In the genomic region with DNA sequence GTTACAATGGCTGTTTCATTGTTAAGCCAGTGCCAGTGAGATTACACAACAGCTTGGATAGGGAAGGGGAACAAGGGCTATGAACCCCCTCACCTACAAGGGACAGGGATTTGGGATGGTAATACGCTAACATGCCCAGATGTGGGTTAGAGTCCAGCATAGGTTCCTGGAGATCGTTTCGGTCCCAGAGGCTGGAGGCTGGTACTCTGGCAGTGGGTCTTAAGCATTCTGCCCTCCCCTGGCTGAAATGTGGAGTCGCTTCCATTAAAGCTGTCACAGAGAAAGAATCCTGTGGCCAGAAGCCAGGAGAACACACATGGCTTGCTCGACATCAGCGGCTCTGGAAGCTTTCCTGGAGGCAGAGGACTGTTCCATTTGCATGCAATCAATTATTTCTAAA, we compare ENCODE assay signal across 9 mouse cellular contexts. TPM values are rescaled to one million over a fixed set of nuclear protein-coding genes. Genes with fewer than 3 reads are reported as not detected.
A peak's percentile ranks its signal among the peaks of the same experiment; 100 is the strongest.
DNase-seq lines count a peak whose midpoint lies in the region; ATAC-seq and TF ChIP-seq lines count a peak whose summit lies in the region.
"Had no signal": no experiment of that assay in that cellular context is flagged by ENCODE, and none has a peak within 500 bp of the region (broad histone marks: within the 10 kb centered on the region; RNA-seq: fewer than 3 reads in every experiment).

No protein-coding gene starts in this region.

- 48% methylated on average over 6 of the region's 6 CpGs for WGBS in midbrain, postnatal 0 days
- WGBS in midbrain, embryonic 10.5 days = 68% methylated on average over 6 of the region's 6 CpGs
- 4% methylated on average over 6 of the region's 6 CpGs for WGBS in cerebellum, adult 2 months
- WGBS in heart, embryonic 12.5 days = 31% methylated on average over 6 of the region's 6 CpGs
- WGBS in stomach, postnatal 0 days = 20% methylated on average over 6 of the region's 6 CpGs
- 64% methylated on average over 6 of the region's 6 CpGs for WGBS in midbrain, embryonic 13.5 days

- no peak for TF ChIP-seq EP300 in stomach, postnatal 0 days (optimal IDR thresholded peaks at IDR 0.05)

- no peaks in the 10 kb centered on the region for H3K36me3 ChIP-seq in midbrain, postnatal 0 days (ENCODE audit: insufficient read depth, low read length)
- H3K36me3 ChIP-seq in midbrain, embryonic 10.5 days = no peaks in the 10 kb centered on the region
- no peaks in the 10 kb centered on the region for H3K36me3 ChIP-seq in heart, embryonic 12.5 days
- no peaks in the 10 kb centered on the region for H3K36me3 ChIP-seq in stomach, postnatal 0 days (ENCODE audit: control insufficient read depth, insufficient read depth, low read length)
- no peaks in the 10 kb centered on the region for H3K36me3 ChIP-seq in midbrain, embryonic 13.5 days
- H3K36me3 ChIP-seq: limb, embryonic 15.5 days had no signal

- H3K9me3 ChIP-seq in midbrain, postnatal 0 days (ENCODE audit: low read length) = no peaks in the 10 kb centered on the region
- H3K9me3 ChIP-seq in midbrain, embryonic 10.5 days (replicated peaks) = no peaks in the 10 kb centered on the region
- H3K9me3 ChIP-seq in heart, embryonic 12.5 days (replicated peaks) = no peaks in the 10 kb centered on the region
- no peaks in the 10 kb centered on the region for H3K9me3 ChIP-seq in stomach, postnatal 0 days (ENCODE audit: control insufficient read depth, low read length)
- H3K9me3 ChIP-seq in midbrain, embryonic 13.5 days = no peaks in the 10 kb centered on the region
- H3K9me3 ChIP-seq: limb, embryonic 15.5 days had no signal

- peak overlapping the region; percentile 37; the same call in 1 of the 2 replicates for H3K4me2 ChIP-seq in midbrain, postnatal 0 days (ENCODE audit: low read depth, low read length, poor library complexity, severe bottlenecking)
- H3K4me2 ChIP-seq in heart, embryonic 12.5 days = peak overlapping the region; percentile 27
- no peak overlapping the region for H3K4me2 ChIP-seq in stomach, postnatal 0 days (replicated peaks; ENCODE audit: low read depth)
- H3K4me2 ChIP-seq in midbrain, embryonic 13.5 days (replicated peaks) = no peak overlapping the region

- no peaks in the 10 kb centered on the region; the same call in 1 of the 2 replicates for H3K4me1 ChIP-seq in midbrain, postnatal 0 days (ENCODE audit: insufficient read depth, low read length)
- H3K4me1 ChIP-seq in midbrain, embryonic 10.5 days = peaks cover 36% of the 10 kb centered on the region
- H3K4me1 ChIP-seq in cerebellum, adult 2 months (ENCODE audit: control insufficient read depth, insufficient read depth, low read length) = peaks cover 7% of the 10 kb centered on the region; the same call in 1 of the 2 replicates
- peaks cover 32% of the 10 kb centered on the region for H3K4me1 ChIP-seq in heart, embryonic 12.5 days (replicated peaks)
- H3K4me1 ChIP-seq in stomach, postnatal 0 days (replicated peaks; ENCODE audit: control insufficient read depth, insufficient read depth) = peaks cover 7% of the 10 kb centered on the region; the same call in 1 of the 2 replicates
- peaks cover 33% of the 10 kb centered on the region for H3K4me1 ChIP-seq in midbrain, embryonic 13.5 days (replicated peaks)

- H3K27me3 ChIP-seq in midbrain, postnatal 0 days (ENCODE audit: insufficient read depth, low read length) = no peaks in the 10 kb centered on the region
- H3K27me3 ChIP-seq in midbrain, embryonic 10.5 days (ENCODE audit: low read depth, poor library complexity, severe bottlenecking) = 0 out of 2 replicates have a peak, but pooled peaks cover 8% of the 10 kb centered on the region
- no peaks in the 10 kb centered on the region for H3K27me3 ChIP-seq in cerebellum, adult 2 months (ENCODE audit: control insufficient read depth, insufficient read depth, low read length)
- no peaks in the 10 kb centered on the region for H3K27me3 ChIP-seq in heart, embryonic 12.5 days (replicated peaks)
- H3K27me3 ChIP-seq in stomach, postnatal 0 days (ENCODE audit: control insufficient read depth, insufficient read depth, low read length) = no peaks in the 10 kb centered on the region
- no peaks in the 10 kb centered on the region for H3K27me3 ChIP-seq in midbrain, embryonic 13.5 days
- H3K27me3 ChIP-seq: limb, embryonic 15.5 days had no signal

- DNase-seq in midbrain, postnatal 0 days (ENCODE audit: low spot score) = peak; percentile 91
- no peak for DNase-seq in midbrain, embryonic 10.5 days (ENCODE audit: low spot score)
- DNase-seq in cerebellum, adult 2 months = peak; percentile 53 to 78
- peak; percentile 63 to 67 for DNase-seq in layer of hippocampus, postnatal 10 days (ENCODE audit: low spot score in 2 of 2)
- DNase-seq in stomach, postnatal 0 days (ENCODE audit: low spot score) = no peak
- no peak for DNase-seq in urinary bladder, postnatal 25 days (ENCODE audit: low spot score)

- ATAC-seq in midbrain, postnatal 0 days (ENCODE audit: low FRiP score) = no peak
- ATAC-seq in heart, embryonic 12.5 days (ENCODE audit: insufficient number of reproducible peaks, low FRiP score) = no peak
- ATAC-seq in stomach, postnatal 0 days (ENCODE audit: low FRiP score, low TSS enrichment) = no peak
- ATAC-seq in midbrain, embryonic 13.5 days = no peak

- H3K9ac ChIP-seq in midbrain, postnatal 0 days (replicated peaks; ENCODE audit: low read length, poor library complexity, severe bottlenecking) = no peak overlapping the region
- H3K9ac ChIP-seq in heart, embryonic 12.5 days = no peak overlapping the region
- no peak overlapping the region for H3K9ac ChIP-seq in stomach, postnatal 0 days (ENCODE audit: low read length)
- no peak overlapping the region for H3K9ac ChIP-seq in midbrain, embryonic 13.5 days (replicated peaks)
- H3K9ac ChIP-seq: limb, embryonic 15.5 days had no signal

- TF ChIP-seq CTCF in midbrain, postnatal 0 days (IDR thresholded peaks at IDR 0.05) = peak; percentile 36
- no peak for TF ChIP-seq CTCF in cerebellum, adult 2 months (IDR thresholded peaks at IDR 0.05; ENCODE audit: borderline replicate concordance, insufficient read depth, low read depth, low read length)
- TF ChIP-seq CTCF in stomach, postnatal 0 days (IDR thresholded peaks at IDR 0.05; ENCODE audit: low read depth) = peak; percentile 55

- H3K27ac ChIP-seq in midbrain, postnatal 0 days (ENCODE audit: low read depth, low read length) = no peak overlapping the region
- no peak overlapping the region for H3K27ac ChIP-seq in midbrain, embryonic 10.5 days (replicated peaks)
- H3K27ac ChIP-seq in cerebellum, adult 2 months (ENCODE audit: insufficient read depth, low read length) = no peak overlapping the region
- H3K27ac ChIP-seq in heart, embryonic 12.5 days (ENCODE audit: poor library complexity, severe bottlenecking) = 0 out of 2 replicates have a peak overlapping the region, but pooled peaks have one; percentile 25
- no peak overlapping the region for H3K27ac ChIP-seq in stomach, postnatal 0 days (replicated peaks)
- H3K27ac ChIP-seq in midbrain, embryonic 13.5 days = no peak overlapping the region; the same call in 1 of the 2 replicates

- H3K4me3 ChIP-seq in midbrain, postnatal 0 days (ENCODE audit: low read depth, low read length) = no peak overlapping the region
- no peak overlapping the region for H3K4me3 ChIP-seq in midbrain, embryonic 10.5 days
- H3K4me3 ChIP-seq in cerebellum, adult 2 months (replicated peaks; ENCODE audit: insufficient read depth, low read depth, low read length) = no peak overlapping the region
- no peak overlapping the region for H3K4me3 ChIP-seq in heart, embryonic 12.5 days
- H3K4me3 ChIP-seq in stomach, postnatal 0 days (ENCODE audit: low read depth, low read length) = no peak overlapping the region
- no peak overlapping the region for H3K4me3 ChIP-seq in midbrain, embryonic 13.5 days (replicated peaks)

- TF ChIP-seq POLR2A in cerebellum, adult 2 months (IDR thresholded peaks at IDR 0.05; ENCODE audit: borderline replicate concordance, insufficient read depth, low read length) = no peak

RNA-seq across cellular contexts. Expression of a gene that starts 1.5 kb away (rescaled TPM):
- 30.0 and 39.0 TPM in 2 replicates for total RNA-seq in midbrain, postnatal 0 days (2014; rRNA removed)
- polyA plus RNA-seq in midbrain, postnatal 0 days (2015; fragmentation: Nextera tagmentation; extraction: Ambion mirVana) = 21.5 and 26.3 TPM in 2 replicates
- polyA plus RNA-seq in midbrain, embryonic 10.5 days (2016; fragmentation: Nextera tagmentation; extraction: Ambion mirVana) = 43.5 and 54.7 TPM in 2 replicates
- 32.5 and 36.3 TPM in 2 replicates for polyA plus RNA-seq in cerebellum, adult 2 months (2012; rRNA removed)
- 36.8 and 38.5 TPM in 2 replicates for polyA plus RNA-seq in heart, embryonic 12.5 days (2016; fragmentation: Nextera tagmentation; extraction: Ambion mirVana)
- total RNA-seq in layer of hippocampus, postnatal 10 days (2021) = 100 to 1,000 TPM; 106 to 112 TPM
- 8.5 and 9.4 TPM in 2 replicates for polyA plus RNA-seq in stomach, postnatal 0 days (2015; fragmentation: Nextera tagmentation; extraction: Ambion mirVana)
- 48.7 and 51.0 TPM in 2 replicates for polyA plus RNA-seq in midbrain, embryonic 13.5 days (2015; fragmentation: Nextera tagmentation; extraction: Ambion mirVana)

RNA-seq across cellular contexts. Expression of a gene that starts 37.9 kb away (rescaled TPM):
- total RNA-seq in midbrain, postnatal 0 days (2014; rRNA removed) = 0.93 and 2.3 TPM in 2 replicates
- polyA plus RNA-seq in midbrain, postnatal 0 days (2015; fragmentation: Nextera tagmentation; extraction: Ambion mirVana) = 0.48 and 0.65 TPM in 2 replicates
- polyA plus RNA-seq in midbrain, embryonic 10.5 days (2016; fragmentation: Nextera tagmentation; extraction: Ambion mirVana) = 0.26 and 0.64 TPM in 2 replicates
- 0.25 and 0.35 TPM in 2 replicates for polyA plus RNA-seq in cerebellum, adult 2 months (2012; rRNA removed)
- polyA plus RNA-seq in heart, embryonic 12.5 days (2016; fragmentation: Nextera tagmentation; extraction: Ambion mirVana) = 0.08 and 0.20 TPM in 2 replicates
- under 1 TPM; 0.11 to 0.13 TPM for total RNA-seq in layer of hippocampus, postnatal 10 days (2021)
- polyA plus RNA-seq in stomach, postnatal 0 days (2015; fragmentation: Nextera tagmentation; extraction: Ambion mirVana) = 20.5 and 24.3 TPM in 2 replicates
- polyA plus RNA-seq in midbrain, embryonic 13.5 days (2015; fragmentation: Nextera tagmentation; extraction: Ambion mirVana) = 0.19 and 0.27 TPM in 2 replicates

Comparison
In these comparisons a context has a peak if more than half of its experiments do, and no peak if none do; other contexts are left out.
1. DNase-seq: peak in midbrain, postnatal 0 days (single experiment), cerebellum, adult 2 months (2 of 2) and layer of hippocampus, postnatal 10 days (2 of 2); none in midbrain, embryonic 10.5 days (single experiment), stomach, postnatal 0 days (single experiment) and urinary bladder, postnatal 25 days (single experiment).
2. H3K4me2 ChIP-seq: peak in midbrain, postnatal 0 days (single experiment) and heart, embryonic 12.5 days (single experiment); none in stomach, postnatal 0 days (single experiment) and midbrain, embryonic 13.5 days (single experiment).
3. RNA of a gene that starts 37.9 kb away (polyA plus RNA-seq): 20.5 to 24.3 TPM in stomach, postnatal 0 days; 0.26 to 0.64 TPM in midbrain, embryonic 10.5 days, 0.48 to 0.65 TPM in midbrain, postnatal 0 days, 0.25 to 0.35 TPM in cerebellum, adult 2 months, 0.08 to 0.20 TPM in heart, embryonic 12.5 days and 0.19 to 0.27 TPM in midbrain, embryonic 13.5 days; every median in the first group is over 10 times any median in the second.